Mouse (Mus musculus) liver, embryonic 14.5 days (tissue): Measurements from ENCODE around the gene Hist1h2bl.
A peak's percentile ranks its signal among the peaks of the same experiment; 100 is the strongest.

ENCODE experiments used
- CTCF ChIP-seq: IDR thresholded peaks from 2 replicates; pipeline ENCODE4 v1.5.1; 2016; ENCODE audit warnings: antibody characterized with exemption, low read depth, control low read depth
- EP300 ChIP-seq: IDR thresholded peaks from 2 replicates; pipeline ENCODE4 v1.6.1; 2016; ENCODE audit warnings: antibody characterized with exemption, low read depth

DNA sequence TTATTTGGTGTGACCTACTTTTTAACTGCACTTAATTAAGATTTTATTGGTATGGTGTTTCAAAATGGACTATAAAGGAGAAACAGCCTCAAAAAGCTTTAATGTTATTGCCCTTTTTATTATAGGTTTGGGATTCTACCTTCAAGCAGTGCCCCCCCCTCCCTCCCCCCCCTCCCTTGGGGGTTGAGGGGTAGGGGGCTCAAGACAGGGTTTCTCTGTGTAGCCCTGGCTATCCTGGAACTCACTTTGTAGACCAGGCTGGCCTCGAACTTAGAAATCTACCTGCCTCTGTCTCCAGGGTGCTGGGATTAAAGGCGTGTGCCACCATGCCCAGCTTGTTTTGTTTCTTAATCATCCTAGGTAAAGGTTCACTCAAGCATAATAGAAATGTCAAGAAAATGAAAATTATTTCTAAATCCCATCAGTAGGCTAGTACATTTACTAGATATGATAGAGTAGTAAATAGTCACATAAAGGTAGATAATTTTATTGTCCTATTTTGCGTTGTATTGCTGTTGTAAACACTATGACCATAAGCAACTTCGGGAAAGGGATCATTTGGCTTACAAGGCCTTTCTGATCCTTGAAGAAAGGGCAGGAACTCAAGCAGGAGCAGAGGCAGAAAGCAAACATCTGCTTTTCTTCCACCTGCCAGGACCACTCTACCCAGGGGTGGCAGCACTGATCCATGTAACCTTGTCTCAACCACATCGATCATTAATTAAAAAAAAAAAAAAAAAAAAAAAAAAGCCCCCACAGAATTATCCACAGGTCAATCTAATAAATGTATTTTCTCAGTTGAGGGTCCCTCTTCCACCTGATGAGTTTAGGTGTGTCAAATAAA, 7.3 kb upstream of the Hist1h2bl start:
- TF ChIP-seq EP300 = no peak
- peak; percentile 34 for TF ChIP-seq CTCF
